Mouse (Mus musculus) liver, adult 2 months (tissue): ENCODE measurements around the gene Sbk1.

Experiments
- CTCF ChIP-seq: fragments of 200-500 bp; IDR thresholded peaks from 2 replicates; pipeline ENCODE4 v1.5.1; 2011; ENCODE audit warnings: low read depth, low read length, control low read depth
- POLR2A ChIP-seq: fragments of 200-500 bp; IDR thresholded peaks from 2 replicates; pipeline ENCODE4 v1.6.1; 2011; ENCODE audit warnings: low read length, control low read depth; ENCODE audit not compliant: insufficient read depth; ENCODE audit errors: extremely low read depth

DNA sequence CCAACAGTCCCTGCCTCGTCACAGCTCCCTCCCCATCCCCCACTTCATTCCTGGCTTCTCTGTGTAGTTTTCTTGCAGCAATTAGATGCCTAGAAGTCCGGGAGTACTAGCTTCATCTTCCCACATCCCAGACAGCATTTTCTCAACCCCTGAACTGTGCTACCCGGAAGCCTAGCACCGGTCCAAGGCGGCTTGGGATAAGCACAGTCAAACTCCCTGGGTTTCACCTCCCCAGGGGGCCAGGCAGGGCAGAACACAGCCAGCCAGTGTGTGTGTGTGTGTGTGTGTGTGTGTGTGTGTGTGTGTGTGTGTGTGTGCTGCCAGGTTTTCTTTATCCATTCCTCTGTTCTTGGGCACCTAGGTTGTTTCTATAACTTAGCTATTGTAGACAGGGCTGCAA is 40.9 kb downstream of the Sbk1 start:
- TF ChIP-seq CTCF (no peak), POLR2A (no peak)
